Mouse (Mus musculus): ENCODE data around the gene Olfr1359. TPM values are rescaled to one million over a fixed set of nuclear protein-coding genes. Genes with fewer than 3 reads are reported as not detected.
"Not testable (repeated sequence)": the region's sequence is repeated elsewhere in the genome, so short reads cannot be mapped to it uniquely, and the experiment has no call there.

Olfr1359 gene
- not detected in 2 replicates for polyA plus RNA-seq (2012; ENCODE audit: insufficient read depth, low replicate concordance)

- no peaks in the 10 kb centered on the region for H3K9me3 ChIP-seq
- H3K4me1 ChIP-seq: peaks cover 12% of the 10 kb centered on the region
- TF ChIP-seq FLI1 (IDR thresholded peaks at IDR 0.05; ENCODE audit: low read length): no peak
- TF ChIP-seq GATA1 (IDR thresholded peaks at IDR 0.05; ENCODE audit: borderline replicate concordance, low read length): no peak
- H3K27me3 ChIP-seq (replicated peaks): peaks cover 6% of the 10 kb centered on the region
- H3K36me3 ChIP-seq (replicated peaks; ENCODE audit: low read length): no peaks in the 10 kb centered on the region
- no peak within 1 kb of the TSS for H3K4me3 ChIP-seq (replicated peaks)
These were observed at the start of gene Olfr1359 for GRCm38 (mm10) chr13:21697811-21698210. Olfr1359 (plus strand) TSS chr13:21698111.

- Histone ChIP-seq H3K36me3 (replicated peaks; ENCODE audit: low read length) (no peaks in the 10 kb centered on the region), H3K27me3 (replicated peaks) (no peaks in the 10 kb centered on the region), H3K4me1 (peaks cover 4% of the 10 kb centered on the region), H3K9me3 (peaks cover 5% of the 10 kb centered on the region; the same call in 1 of the 2 replicates), H3K4me3 (replicated peaks) (no peak within 1 kb of the TSS)
- TF ChIP-seq FLI1 (IDR thresholded peaks at IDR 0.05; ENCODE audit: low read length): no peak
- TF ChIP-seq GATA1 (IDR thresholded peaks at IDR 0.05; ENCODE audit: borderline replicate concordance, low read length): no peak
These were observed 34.6 kb upstream of the Olfr1359 start, which contains the start of gene Olfr1361 for GRCm38 (mm10) chr13:21663286-21663685. Olfr1361 (minus strand) TSS chr13:21663386.

- Histone ChIP-seq H3K9me3 (no peaks in the 10 kb centered on the region), H3K36me3 (replicated peaks; ENCODE audit: low read length) (no peaks in the 10 kb centered on the region), H3K4me3 (replicated peaks) (no peak within 1 kb of the TSS), H3K27me3 (replicated peaks) (no peaks in the 10 kb centered on the region), H3K4me1 (no peaks in the 10 kb centered on the region)
- no peak for TF ChIP-seq GATA1 (IDR thresholded peaks at IDR 0.05; ENCODE audit: borderline replicate concordance, low read length)
- TF ChIP-seq FLI1 (IDR thresholded peaks at IDR 0.05; ENCODE audit: low read length): no peak
These were observed 20.6 kb upstream of the Olfr1359 start, which contains the start of gene Olfr1360 for GRCm38 (mm10) chr13:21677305-21677704. Olfr1360 (minus strand) TSS chr13:21677405.

DNA sequence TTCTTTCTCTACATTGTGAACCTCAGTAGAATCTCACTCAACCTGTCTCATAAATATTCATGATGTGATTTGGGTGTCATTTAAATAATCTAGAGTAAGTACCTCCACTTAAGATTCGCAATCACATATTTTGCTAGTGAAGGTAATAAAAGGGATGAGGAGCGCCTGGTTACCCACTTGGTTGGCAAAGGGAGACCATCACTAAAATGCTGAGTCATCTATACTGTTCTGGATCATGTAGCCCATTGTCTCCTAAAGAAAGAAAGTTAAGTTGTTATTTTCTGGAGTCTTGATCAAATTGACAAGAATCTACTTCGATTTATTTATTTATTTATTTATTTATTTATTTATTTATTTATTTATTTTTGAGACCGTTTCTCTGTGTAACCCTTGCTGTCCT is 8.8 kb downstream of the Olfr1359 start:
- H3K36me3 ChIP-seq (replicated peaks; ENCODE audit: low read length): no peaks in the 10 kb centered on the region
- H3K4me3 ChIP-seq (replicated peaks): no peak overlapping the region
- H3K27me3 ChIP-seq (replicated peaks): peaks cover 5% of the 10 kb centered on the region
- H3K4me1 ChIP-seq: peaks cover 11% of the 10 kb centered on the region
- TF ChIP-seq GATA1 (IDR thresholded peaks at IDR 0.05; ENCODE audit: borderline replicate concordance, low read length) (no peak), FLI1 (IDR thresholded peaks at IDR 0.05; ENCODE audit: low read length) (no peak)
- no peaks in the 10 kb centered on the region for H3K9me3 ChIP-seq

GRCm38 (mm10) chr13:21710031-21710711 is 12.3 kb downstream of the Olfr1359 start:
- Histone ChIP-seq H3K4me1 (peaks cover 19% of the 10 kb centered on the region), H3K27me3 (replicated peaks) (peaks cover 2% of the 10 kb centered on the region), H3K36me3 (replicated peaks; ENCODE audit: low read length) (no peaks in the 10 kb centered on the region), H3K4me3 (replicated peaks) (peak overlapping the region; percentile 93), H3K9me3 (no peaks in the 10 kb centered on the region)
- TF ChIP-seq FLI1 (IDR thresholded peaks at IDR 0.05; ENCODE audit: low read length) (no peak), GATA1 (IDR thresholded peaks at IDR 0.05; ENCODE audit: borderline replicate concordance, low read length) (no peak)

- Histone ChIP-seq H3K36me3 (replicated peaks; ENCODE audit: low read length) (no peaks in the 10 kb centered on the region), H3K9me3 (no peaks in the 10 kb centered on the region), H3K27me3 (replicated peaks) (peaks cover 2% of the 10 kb centered on the region), H3K4me1 (peaks cover 22% of the 10 kb centered on the region), H3K4me3 (replicated peaks) (peak overlapping the region; percentile 93)
- TF ChIP-seq FLI1 (IDR thresholded peaks at IDR 0.05; ENCODE audit: low read length) (no peak), GATA1 (IDR thresholded peaks at IDR 0.05; ENCODE audit: borderline replicate concordance, low read length) (no peak)
These were observed 13.1 kb downstream of the Olfr1359 start for GRCm38 (mm10) chr13:21710821-21711525.

DNA sequence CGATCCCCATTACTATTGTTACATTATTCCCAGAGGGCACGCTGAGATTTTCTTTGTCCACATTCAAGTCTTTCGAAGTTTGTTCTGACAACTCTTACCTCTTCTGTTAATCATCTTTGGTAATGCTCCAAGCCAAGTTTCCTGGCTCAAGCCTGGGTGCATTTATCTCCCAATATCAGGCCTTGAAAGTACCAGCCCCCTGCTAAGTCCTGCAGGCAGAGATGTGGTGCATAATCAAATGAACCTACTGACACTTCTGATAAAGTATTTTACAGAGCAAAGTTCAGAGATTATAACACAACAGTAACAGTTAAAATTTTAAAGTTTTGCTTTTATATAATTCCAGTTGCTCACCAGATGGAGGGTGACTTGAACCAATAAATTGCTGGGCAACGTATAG is 13.8 kb downstream of the Olfr1359 start:
- Histone ChIP-seq H3K9me3 (no peaks in the 10 kb centered on the region), H3K4me3 (replicated peaks) (no peak overlapping the region), H3K4me1 (peaks cover 24% of the 10 kb centered on the region), H3K27me3 (replicated peaks) (peaks cover 2% of the 10 kb centered on the region), H3K36me3 (replicated peaks; ENCODE audit: low read length) (no peaks in the 10 kb centered on the region)
- TF ChIP-seq FLI1 (IDR thresholded peaks at IDR 0.05; ENCODE audit: low read length) (no peak), GATA1 (IDR thresholded peaks at IDR 0.05; ENCODE audit: borderline replicate concordance, low read length) (no peak)

GRCm38 (mm10) chr13:21714725-21715124 is 16.8 kb downstream of the Olfr1359 start:
- no peaks in the 10 kb centered on the region for H3K9me3 ChIP-seq
- no peaks in the 10 kb centered on the region for H3K36me3 ChIP-seq (replicated peaks; ENCODE audit: low read length)
- H3K4me3 ChIP-seq (replicated peaks): peak overlapping the region; percentile 89
- no peak for TF ChIP-seq FLI1 (IDR thresholded peaks at IDR 0.05; ENCODE audit: low read length)
- no peak for TF ChIP-seq GATA1 (IDR thresholded peaks at IDR 0.05; ENCODE audit: borderline replicate concordance, low read length)
- H3K4me1 ChIP-seq: peaks cover 43% of the 10 kb centered on the region
- H3K27me3 ChIP-seq (replicated peaks): no peaks in the 10 kb centered on the region

DNA sequence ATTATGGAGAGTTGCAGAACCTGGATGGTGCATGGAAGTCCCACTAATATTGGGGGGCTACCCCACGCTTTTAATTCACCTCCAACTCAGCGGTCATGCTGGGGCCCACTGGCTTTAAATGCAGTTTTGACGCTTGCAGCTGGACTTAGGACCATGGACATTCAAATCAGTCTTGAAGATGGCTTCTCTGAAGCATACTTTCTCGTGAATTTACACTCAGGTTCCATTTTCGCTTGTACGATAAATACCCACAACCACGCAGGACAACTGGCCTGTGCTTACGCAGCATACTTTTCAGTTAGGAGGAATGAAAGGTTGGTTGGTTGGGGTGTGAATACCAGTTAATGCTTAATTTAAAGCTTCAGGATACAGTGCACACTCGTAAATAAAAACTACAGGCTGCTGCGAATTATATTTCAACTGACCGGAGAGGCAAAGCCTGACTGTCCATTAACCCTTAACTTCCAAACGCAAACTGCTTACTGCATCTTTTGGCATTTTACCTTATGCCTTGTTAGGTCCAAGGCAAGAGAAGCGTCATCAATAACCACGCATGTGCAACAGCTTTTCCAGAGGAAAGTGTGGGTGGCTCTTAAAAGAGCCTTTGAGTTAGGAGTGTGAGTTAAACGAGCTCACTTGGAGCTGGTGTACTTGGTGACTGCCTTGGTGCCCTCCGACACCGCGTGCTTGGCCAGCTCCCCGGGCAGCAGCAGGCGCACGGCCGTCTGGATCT is 17.4 kb downstream of the Olfr1359 start:
- Histone ChIP-seq H3K4me3 (replicated peaks) (peak overlapping the region; percentile 89), H3K9me3 (no peaks in the 10 kb centered on the region), H3K36me3 (replicated peaks; ENCODE audit: low read length) (no peaks in the 10 kb centered on the region), H3K4me1 (peaks cover 49% of the 10 kb centered on the region), H3K27me3 (replicated peaks) (no peaks in the 10 kb centered on the region)
- TF ChIP-seq GATA1 (IDR thresholded peaks at IDR 0.05; ENCODE audit: borderline replicate concordance, low read length) (no peak), FLI1 (IDR thresholded peaks at IDR 0.05; ENCODE audit: low read length) (no peak)

DNA sequence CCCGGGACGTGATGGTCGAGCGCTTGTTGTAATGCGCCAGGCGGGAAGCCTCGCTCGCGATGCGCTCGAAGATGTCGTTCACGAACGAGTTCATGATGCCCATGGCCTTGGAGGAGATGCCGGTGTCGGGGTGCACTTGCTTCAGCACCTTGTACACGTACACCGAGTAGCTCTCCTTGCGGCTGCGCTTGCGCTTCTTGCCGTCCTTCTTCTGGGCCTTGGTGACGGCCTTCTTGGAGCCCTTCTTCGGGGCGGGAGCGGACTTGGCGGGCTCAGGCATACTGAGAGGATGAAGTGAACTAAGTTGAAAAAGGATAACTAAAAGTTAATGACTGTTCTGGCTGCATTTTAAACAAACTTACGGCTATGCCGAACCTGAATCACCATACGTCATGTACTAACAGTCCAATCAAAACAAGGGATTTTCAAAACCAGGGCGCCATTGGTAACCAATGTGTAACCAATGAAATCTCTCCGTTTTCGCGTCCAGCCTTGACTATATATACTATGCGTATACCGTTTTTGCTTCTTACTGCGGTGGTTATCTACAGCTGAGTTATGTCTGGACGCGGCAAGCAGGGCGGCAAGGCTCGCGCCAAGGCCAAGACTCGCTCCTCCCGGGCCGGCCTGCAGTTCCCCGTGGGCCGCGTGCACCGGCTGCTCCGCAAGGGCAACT is 18.1 kb downstream of the Olfr1359 start, which contains the start of the genes Hist1h2bl and Hist1h2ai:
Hist1h2bl (minus strand) TSS at position 280 of the 676 bp plus-strand sequence.
Hist1h2ai (plus strand) TSS at position 559 of the 676 bp plus-strand sequence.
- Histone ChIP-seq H3K4me3 (replicated peaks) (peak within 1 kb of the TSS; percentile 89), H3K4me1 (peaks cover 55% of the 10 kb centered on the region)
- not testable (repeated sequence) for H3K9me3 ChIP-seq; H3K27me3 ChIP-seq (replicated peaks); H3K36me3 ChIP-seq (replicated peaks; ENCODE audit: low read length)

GRCm38 (mm10) chr13:21716540-21717391 is 18.9 kb downstream of the Olfr1359 start:
- H3K36me3 ChIP-seq (replicated peaks; ENCODE audit: low read length); H3K9me3 ChIP-seq; H3K27me3 ChIP-seq (replicated peaks): not testable (repeated sequence)
- H3K4me1 ChIP-seq: peaks cover 51% of the 10 kb centered on the region
- peak overlapping the region; percentile 89 for H3K4me3 ChIP-seq (replicated peaks)

All from megakaryocyte, embryonic 14.5 days (primary cell).